Mouse (Mus musculus) midbrain, embryonic 12.5 days (tissue): ENCODE results near the gene Lcorl. TPM values are rescaled to one million over a fixed set of nuclear protein-coding genes. Genes with fewer than 3 reads are reported as not detected.
A peak's percentile ranks its signal among the peaks of the same experiment; 100 is the strongest.

ENCODE experiments used
- ATAC-seq: fragments of 200-750 bp; cut with Nextera tagmentation; 2 replicates; pipeline ENCODE4 v1.8.0; 2017; ENCODE audit warnings: low read depth, moderate TSS enrichment, moderate library complexity; ENCODE audit not compliant: low FRiP score
- H3K27ac ChIP-seq: fragments of 300-500 bp; sonication (generic); replicated peaks from 2 replicates; pipeline ENCODE4 v1.5.1; 2016; ENCODE audit warnings: mild to moderate bottlenecking
- H3K27me3 ChIP-seq: fragments of 300-500 bp; sonication (generic); 2 replicates; pipeline ENCODE4 v1.6.1; 2016; ENCODE audit warnings: mild to moderate bottlenecking
- H3K36me3 ChIP-seq: fragments of 300-500 bp; sonication (generic); 2 replicates; pipeline ENCODE4 v1.6.1; 2016
- H3K4me1 ChIP-seq: fragments of 300-500 bp; sonication (generic); 2 replicates; pipeline ENCODE4 v1.6.1; 2016
- H3K4me2 ChIP-seq: fragments of 300-500 bp; sonication (generic); replicated peaks from 2 replicates; pipeline ENCODE4 v1.6.1; 2016; ENCODE audit warnings: mild to moderate bottlenecking, moderate library complexity
- H3K4me3 ChIP-seq: fragments of 300-500 bp; sonication (generic); 2 replicates; pipeline ENCODE4 v1.5.1; 2016; ENCODE audit warnings: mild to moderate bottlenecking
- H3K9ac ChIP-seq: fragments of 300-500 bp; sonication (generic); replicated peaks from 2 replicates; pipeline ENCODE4 v1.6.1; 2016; ENCODE audit warnings: mild to moderate bottlenecking, moderate library complexity
- H3K9me3 ChIP-seq: fragments of 300-500 bp; sonication (generic); 2 replicates; pipeline ENCODE4 v1.6.1; 2016; ENCODE audit warnings: mild to moderate bottlenecking
- WGBS: fragments of 180-500 bp; shearing (Covaris S2); methylation state at CpG from one replicate; pipeline ENCODE4 v1.1.7; 2016; 5-methylcytosine and 5-hydroxymethylcytosine counted together
- polyA plus RNA-seq: library from polyadenylated mRNA; unstranded; fragments of >200 nt; fragmentation: Nextera tagmentation; extraction: Ambion mirVana; gene quantifications from 2 replicates; pipeline ENCODE4 v1.2.1, GENCODE M21; 2016

Gene Lcorl
- polyA plus RNA-seq, 1 experiment from 2014 or later, result 57.2 TPM

DNA sequence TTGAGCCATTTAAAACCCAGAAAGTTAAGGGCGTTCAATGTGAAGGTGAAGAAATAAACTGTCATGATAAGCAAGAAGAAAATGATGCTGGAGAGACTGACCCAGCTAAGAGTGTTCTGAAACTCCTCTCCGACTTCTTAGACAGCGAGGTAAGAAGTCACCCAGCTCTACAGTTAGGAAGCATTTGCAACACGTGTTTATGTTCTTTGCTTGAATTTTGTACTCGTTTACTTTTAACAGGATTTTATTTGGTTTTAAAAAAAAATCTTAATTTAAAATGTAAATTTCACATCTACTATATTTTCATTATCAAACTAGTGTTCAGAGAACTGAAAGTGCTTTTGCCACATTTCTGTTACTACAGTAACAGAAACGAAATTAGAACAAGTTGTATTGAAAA is 165.7 kb downstream of the Lcorl start:
- Histone ChIP-seq H3K9ac (no peak overlapping the region), H3K36me3 (no peaks in the 10 kb centered on the region), H3K27ac (no peak overlapping the region), H3K27me3 (no peaks in the 10 kb centered on the region), H3K9me3 (no peaks in the 10 kb centered on the region), H3K4me1 (no peaks in the 10 kb centered on the region), H3K4me2 (no peak overlapping the region), H3K4me3 (no peak overlapping the region)
- 92% methylated on average over 6 of the region's 6 CpGs for WGBS
- ATAC-seq, result no peak

DNA sequence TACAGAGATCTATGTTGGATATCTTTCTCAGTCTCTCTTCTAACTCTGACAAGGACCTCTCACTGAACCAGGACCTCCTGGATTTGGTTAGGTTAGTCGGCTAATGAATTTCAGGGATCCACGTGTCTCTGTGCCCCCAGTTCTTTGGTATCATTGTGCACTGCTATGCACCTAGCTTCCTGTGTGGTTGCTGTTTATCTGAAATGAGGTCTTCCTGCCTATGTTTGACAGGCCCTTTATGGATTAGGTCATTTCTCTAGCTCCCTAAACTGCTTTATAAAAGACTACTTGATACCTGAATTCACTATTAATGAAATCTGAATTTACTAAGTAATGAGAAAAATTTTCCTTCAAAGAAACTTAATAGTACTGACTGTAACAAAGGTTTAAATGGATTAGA is 166.6 kb downstream of the Lcorl start:
- no peaks in the 10 kb centered on the region for H3K4me1 ChIP-seq
- no peaks in the 10 kb centered on the region for H3K27me3 ChIP-seq
- 89% methylated on average over 2 of the region's 2 CpGs for WGBS
- H3K4me3 ChIP-seq, result no peak overlapping the region
- H3K9ac ChIP-seq, result no peak overlapping the region
- H3K27ac ChIP-seq, result no peak overlapping the region
- no peaks in the 10 kb centered on the region for H3K9me3 ChIP-seq
- no peak for ATAC-seq
- H3K4me2 ChIP-seq, result no peak overlapping the region
- no peaks in the 10 kb centered on the region for H3K36me3 ChIP-seq

- Histone ChIP-seq H3K9me3 (no peaks in the 10 kb centered on the region), H3K4me3 (no peak overlapping the region), H3K27ac (no peak overlapping the region), H3K27me3 (no peaks in the 10 kb centered on the region), H3K4me1 (no peaks in the 10 kb centered on the region), H3K9ac (no peak overlapping the region), H3K36me3 (peaks cover 6% of the 10 kb centered on the region), H3K4me2 (no peak overlapping the region)
- ATAC-seq, result no peak
- 86% methylated on average over 4 of the region's 4 CpGs for WGBS
Observed at GRCm38 (mm10) chr5:45689152-45689551, 168.3 kb downstream of the Lcorl start.

DNA sequence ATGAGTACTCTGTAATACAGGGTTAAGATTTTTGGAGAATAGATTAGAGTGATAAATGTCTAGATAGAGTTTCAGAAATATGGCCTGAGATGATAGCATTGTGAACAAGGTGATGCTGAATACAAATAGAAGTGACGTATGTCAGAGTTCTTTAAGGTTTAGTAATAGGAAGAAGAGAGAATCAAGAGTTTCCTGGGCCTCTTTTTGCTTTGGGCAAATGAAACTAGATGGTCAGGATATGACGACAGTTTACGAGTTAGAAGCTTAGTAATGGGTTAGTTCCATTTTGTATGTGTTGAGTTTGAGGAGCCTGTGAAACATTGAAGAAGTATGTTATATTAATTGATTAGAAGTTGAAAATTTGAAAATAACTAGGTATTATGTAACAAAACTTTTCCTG is 171.2 kb downstream of the Lcorl start:
- H3K9ac ChIP-seq, result no peak overlapping the region
- H3K9me3 ChIP-seq, result no peaks in the 10 kb centered on the region
- peaks cover 11% of the 10 kb centered on the region for H3K36me3 ChIP-seq
- H3K27me3 ChIP-seq, result no peaks in the 10 kb centered on the region
- ATAC-seq, result no peak
- 96% methylated on average over 3 of the region's 3 CpGs for WGBS
- H3K4me2 ChIP-seq, result no peak overlapping the region
- no peak overlapping the region for H3K27ac ChIP-seq
- H3K4me1 ChIP-seq, result no peaks in the 10 kb centered on the region
- H3K4me3 ChIP-seq, result no peak overlapping the region

DNA sequence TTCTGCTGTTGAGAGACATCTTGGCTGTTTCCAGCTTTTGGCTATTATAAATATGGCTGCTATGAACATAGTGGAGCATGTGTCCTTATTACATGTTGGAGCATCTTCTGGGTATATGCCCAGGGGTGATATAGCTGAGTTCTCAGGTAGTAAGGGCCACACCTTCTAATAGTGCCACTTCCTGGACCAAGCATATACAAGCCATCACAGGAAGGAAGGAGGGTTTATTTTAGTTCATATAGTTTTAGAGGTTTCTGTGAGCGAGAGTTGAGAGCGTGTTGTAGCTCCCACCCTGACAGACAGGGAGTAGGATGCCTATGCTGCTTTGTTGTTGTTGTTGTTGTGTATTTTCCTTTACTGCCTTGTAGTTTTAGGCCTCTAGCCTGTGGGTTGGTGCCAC is 172.2 kb downstream of the Lcorl start:
- Histone ChIP-seq H3K4me2 (no peak overlapping the region), H3K36me3 (peaks cover 11% of the 10 kb centered on the region), H3K27me3 (no peaks in the 10 kb centered on the region), H3K9me3 (no peaks in the 10 kb centered on the region), H3K9ac (no peak overlapping the region), H3K27ac (no peak overlapping the region), H3K4me3 (no peak overlapping the region), H3K4me1 (no peaks in the 10 kb centered on the region)
- WGBS, result 97% methylated on average over 2 of the region's 2 CpGs
- no peak for ATAC-seq

- no peak overlapping the region for H3K9ac ChIP-seq
- WGBS, result 90% methylated on average over 1 of the region's 1 CpGs
- H3K4me2 ChIP-seq, result no peak overlapping the region
- ATAC-seq, result no peak
- H3K4me1 ChIP-seq, result no peaks in the 10 kb centered on the region
- H3K27ac ChIP-seq, result no peak overlapping the region
- H3K4me3 ChIP-seq, result no peak overlapping the region
- peaks cover 14% of the 10 kb centered on the region for H3K36me3 ChIP-seq
- H3K9me3 ChIP-seq, result no peaks in the 10 kb centered on the region
- H3K27me3 ChIP-seq, result no peaks in the 10 kb centered on the region
Observed at GRCm38 (mm10) chr5:45683388-45683787, 174.0 kb downstream of the Lcorl start.

- Histone ChIP-seq H3K36me3 (peaks cover 22% of the 10 kb centered on the region), H3K9ac (no peak overlapping the region)
- ATAC-seq, result no peak
Observed at GRCm38 (mm10) chr5:45679955-45680354, 177.5 kb downstream of the Lcorl start.

DNA sequence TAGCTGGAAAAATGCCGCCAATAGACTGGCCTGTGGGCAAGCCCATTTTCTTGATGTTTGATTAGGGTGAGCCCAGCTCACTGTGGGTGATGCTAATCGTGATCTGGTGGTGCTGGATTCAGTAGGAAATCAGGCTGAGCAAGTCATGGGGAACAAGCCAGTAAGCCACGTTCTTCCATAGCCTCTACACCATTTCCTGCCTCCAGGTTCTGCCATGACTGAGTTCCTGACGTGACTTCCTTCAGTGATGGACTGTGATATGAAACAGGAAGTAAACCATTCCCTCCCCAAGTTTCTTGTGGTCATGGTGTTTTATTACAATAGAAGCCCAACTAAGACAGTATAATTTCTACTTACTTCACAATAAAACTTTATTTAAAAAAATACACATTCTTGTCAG is 179.8 kb downstream of the Lcorl start:
- H3K36me3 ChIP-seq, result 0 out of 2 replicates have a peak, but pooled peaks cover 11% of the 10 kb centered on the region
- no peak overlapping the region for H3K4me3 ChIP-seq
- 77% methylated on average over 4 of the region's 4 CpGs for WGBS
- no peak overlapping the region for H3K9ac ChIP-seq
- H3K27ac ChIP-seq, result no peak overlapping the region
- ATAC-seq, result no peak
- H3K27me3 ChIP-seq, result no peaks in the 10 kb centered on the region
- no peaks in the 10 kb centered on the region for H3K9me3 ChIP-seq
- no peak overlapping the region for H3K4me2 ChIP-seq
- no peaks in the 10 kb centered on the region for H3K4me1 ChIP-seq

More at GRCm38 (mm10) chr5:45679955-45680354, 177.5 kb downstream of the Lcorl start:
- Histone ChIP-seq H3K27ac (no peak overlapping the region), H3K4me3 (no peak overlapping the region), H3K4me1 (no peaks in the 10 kb centered on the region), H3K27me3 (no peaks in the 10 kb centered on the region), H3K9me3 (no peaks in the 10 kb centered on the region), H3K4me2 (no peak overlapping the region)

GRCm38 (mm10) chr5:45675032-45675431 is 182.4 kb downstream of the Lcorl start:
- Histone ChIP-seq H3K27me3 (no peaks in the 10 kb centered on the region), H3K9me3 (no peaks in the 10 kb centered on the region), H3K4me1 (peaks cover 5% of the 10 kb centered on the region), H3K27ac (no peak overlapping the region), H3K4me3 (no peak overlapping the region), H3K9ac (no peak overlapping the region), H3K36me3 (0 out of 2 replicates have a peak, but pooled peaks cover 11% of the 10 kb centered on the region), H3K4me2 (no peak overlapping the region)
- 92% methylated on average over 1 of the region's 1 CpGs for WGBS
- no peak for ATAC-seq

DNA sequence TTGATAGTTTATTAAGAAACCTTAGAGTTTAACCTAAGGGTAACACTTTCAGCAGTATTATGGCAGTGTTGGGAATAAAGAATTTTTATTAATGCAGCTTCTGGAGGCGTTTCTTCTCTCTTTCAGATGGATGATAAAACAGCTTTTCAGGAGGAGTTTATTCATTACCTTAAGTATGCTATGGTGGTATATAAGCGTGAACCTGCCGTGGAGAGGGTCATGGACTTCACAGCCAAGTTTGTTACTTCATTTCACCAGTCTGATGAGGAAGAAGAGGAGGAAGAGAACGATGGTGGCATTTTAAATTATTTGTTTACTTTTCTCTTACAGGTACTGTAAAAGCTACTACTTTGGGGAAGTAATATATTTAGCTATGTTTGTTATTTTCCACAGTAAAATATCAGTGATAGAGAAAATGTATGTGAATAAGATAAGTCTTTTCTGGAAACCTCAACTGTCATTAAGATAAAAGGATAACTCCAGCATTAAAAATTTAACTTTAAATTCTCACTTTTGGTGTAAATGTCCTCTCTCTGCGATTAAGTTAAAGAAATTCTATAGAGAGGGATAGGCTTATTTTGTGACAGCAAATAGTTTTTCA is 186.4 kb downstream of the Lcorl start:
- Histone ChIP-seq H3K9me3 (no peaks in the 10 kb centered on the region), H3K9ac (peak overlapping the region; percentile 77; the same call in 1 of the 2 replicates), H3K36me3 (0 out of 2 replicates have a peak, but pooled peaks cover 8% of the 10 kb centered on the region), H3K4me2 (peak overlapping the region; percentile 91), H3K4me1 (peaks cover 10% of the 10 kb centered on the region), H3K27ac (no peak overlapping the region), H3K4me3 (peak overlapping the region; percentile 79), H3K27me3 (no peaks in the 10 kb centered on the region)
- 54% methylated on average over 5 of the region's 5 CpGs for WGBS
- ATAC-seq, result no peak

DNA sequence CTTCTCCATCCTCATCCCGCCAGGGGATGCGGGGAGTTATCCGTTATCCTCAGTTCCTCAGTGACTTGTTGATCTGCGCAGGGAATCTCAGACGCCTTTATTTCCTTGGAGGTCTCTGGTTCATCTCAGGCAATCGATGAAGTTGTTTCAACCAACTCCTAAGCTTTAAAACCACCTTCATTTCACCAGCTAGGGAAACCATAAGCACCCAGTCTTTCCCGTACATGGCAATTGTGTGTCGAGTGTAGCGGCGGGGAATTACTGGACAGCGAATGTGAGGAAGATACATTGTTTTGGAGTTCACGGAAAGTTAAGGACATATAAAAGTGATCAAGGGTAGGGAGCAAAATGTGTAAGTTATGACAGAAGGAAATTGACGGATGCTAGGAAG is 187.1 kb downstream of the Lcorl start:
- ATAC-seq, result no peak
- H3K4me3 ChIP-seq, result peak overlapping the region; percentile 79
- H3K27me3 ChIP-seq, result no peaks in the 10 kb centered on the region
- peak overlapping the region; percentile 91 for H3K4me2 ChIP-seq
- H3K4me1 ChIP-seq, result peaks cover 10% of the 10 kb centered on the region
- H3K36me3 ChIP-seq, result 0 out of 2 replicates have a peak, but pooled peaks cover 3% of the 10 kb centered on the region
- no peaks in the 10 kb centered on the region for H3K9me3 ChIP-seq
- H3K27ac ChIP-seq, result peak overlapping the region; percentile 88
- under 1% methylated on average over 13 of the region's 13 CpGs for WGBS
- H3K9ac ChIP-seq, result peak overlapping the region; percentile 77

DNA sequence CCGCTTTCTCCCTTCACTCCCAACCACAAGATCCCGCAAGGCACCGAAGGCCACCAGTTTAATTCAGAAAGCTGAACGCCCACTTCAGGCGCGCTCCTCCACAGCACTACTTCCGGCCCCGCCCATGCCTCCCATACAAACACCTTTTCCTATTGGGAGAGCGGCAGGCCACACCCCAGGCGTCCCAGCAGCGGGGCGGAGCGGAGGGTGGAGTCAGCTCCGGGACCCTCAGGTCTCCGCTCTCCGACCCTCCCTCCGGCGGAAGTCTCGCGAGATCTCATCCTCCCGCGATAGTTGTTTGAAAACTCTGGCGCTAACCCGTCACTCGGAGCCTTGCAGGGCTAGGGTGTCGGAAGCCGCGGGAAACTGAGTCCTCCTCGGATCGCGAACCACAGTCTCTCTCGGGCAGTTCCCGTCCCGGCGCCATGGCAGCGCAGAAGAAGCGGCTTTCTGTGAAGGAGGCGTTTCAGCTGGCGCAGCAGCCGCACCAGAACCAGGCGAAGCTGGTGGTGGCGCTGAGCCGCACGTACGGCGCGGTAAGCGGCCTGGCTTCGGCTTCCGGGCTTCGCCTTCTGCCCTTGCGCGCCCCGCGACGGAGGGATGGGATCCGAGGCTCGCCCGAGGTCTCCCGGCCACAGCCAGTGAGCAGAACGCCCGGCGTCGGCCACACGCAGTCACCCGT is 187.7 kb downstream of the Lcorl start, which contains the start of gene Ncapg:
TSS of gene Ncapg (plus strand) at position 322 of the 682 bp plus-strand sequence.
- peak; percentile 100 for ATAC-seq
- WGBS, result under 1% methylated on average over 66 of the region's 66 CpGs
- H3K9me3 ChIP-seq, result no peaks in the 10 kb centered on the region

More for the DNA sequence above, 187.7 kb downstream of the Lcorl start, which contains the start of gene Ncapg:
- H3K27me3 ChIP-seq, result no peaks in the 10 kb centered on the region
- peak within 1 kb of the TSS; percentile 80 for H3K9ac ChIP-seq
- no peaks in the 10 kb centered on the region for H3K36me3 ChIP-seq
- peak within 1 kb of the TSS; percentile 79 for H3K4me3 ChIP-seq
- H3K27ac ChIP-seq, result peak within 1 kb of the TSS; percentile 88
- H3K4me2 ChIP-seq, result peak within 1 kb of the TSS; percentile 91
- peaks cover 10% of the 10 kb centered on the region for H3K4me1 ChIP-seq
